Mouse (Mus musculus) midbrain, embryonic 11.5 days (tissue): ENCODE data around the gene Tex22. TPM values are rescaled to one million over a fixed set of nuclear protein-coding genes. Genes with fewer than 3 reads are reported as not detected.

Experiments
- ATAC-seq: fragments of 200-750 bp; cut with Nextera tagmentation; 2 replicates; pipeline ENCODE4 v1.8.0; 2017; ENCODE audit warnings: moderate TSS enrichment, moderate library complexity; ENCODE audit not compliant: low FRiP score
- DNase-seq: peaks from one replicate; pipeline ENCODE4 v3.0.0; 2015; ENCODE audit warnings: low spot score; ENCODE audit errors: missing footprints
- H3K27ac ChIP-seq: fragments of 300-500 bp; sonication (generic); 2 replicates; pipeline ENCODE4 v1.5.1; 2014; ENCODE audit warnings: low read depth, low read length
- H3K27me3 ChIP-seq: fragments of 300-500 bp; sonication (generic); 2 replicates; pipeline ENCODE4 v1.6.1; 2014; ENCODE audit warnings: mild to moderate bottlenecking, low read length, moderate library complexity, mixed read lengths; ENCODE audit not compliant: control insufficient read depth, insufficient read depth
- H3K36me3 ChIP-seq: fragments of 300-500 bp; sonication (generic); 2 replicates; pipeline ENCODE4 v1.6.1; 2014; ENCODE audit warnings: mild to moderate bottlenecking, low read length, moderate library complexity, mixed read lengths; ENCODE audit not compliant: control insufficient read depth, insufficient read depth
- H3K4me1 ChIP-seq: fragments of 300-500 bp; sonication (generic); 2 replicates; pipeline ENCODE4 v1.6.1; 2014; ENCODE audit warnings: low read length; ENCODE audit not compliant: control insufficient read depth, insufficient read depth
- H3K4me2 ChIP-seq: fragments of 300-500 bp; sonication (generic); 2 replicates; pipeline ENCODE4 v1.6.1; 2014; ENCODE audit warnings: mild to moderate bottlenecking, moderate library complexity
- H3K4me3 ChIP-seq: fragments of 300-500 bp; sonication (generic); 2 replicates; pipeline ENCODE4 v1.5.1; 2014; ENCODE audit warnings: low read depth, low read length
- H3K9ac ChIP-seq: fragments of 300-500 bp; sonication (generic); 2 replicates; pipeline ENCODE4 v1.6.1; 2014; ENCODE audit warnings: low read length
- H3K9me3 ChIP-seq: fragments of 300-500 bp; sonication (generic); 2 replicates; pipeline ENCODE4 v1.6.1; 2016; ENCODE audit warnings: low read length; ENCODE audit not compliant: control insufficient read depth
- WGBS: fragments of 180-500 bp; shearing (Covaris S2); extraction: QIAGEN DNeasy Blood & Tissue Kit; methylation state at CpG from one replicate; pipeline ENCODE4 v1.1.7; 2014; 5-methylcytosine and 5-hydroxymethylcytosine counted together
- polyA plus RNA-seq: library from polyadenylated mRNA; unstranded; fragments of >200 nt; fragmentation: Nextera tagmentation; extraction: Ambion mirVana; gene quantifications from 2 replicates; pipeline ENCODE4 v1.2.1, GENCODE M21; 2014

Tex22 gene
- polyA plus RNA-seq, 1 experiment from 2014 or later, result not detected

GRCm38 (mm10) chr12:113048103-113048502 is 26.2 kb upstream of the Tex22 start:
- Histone ChIP-seq H3K4me1 (no peaks in the 10 kb centered on the region), H3K27ac (no peak overlapping the region), H3K4me2 (no peak overlapping the region), H3K27me3 (no peaks in the 10 kb centered on the region), H3K36me3 (peaks cover 16% of the 10 kb centered on the region), H3K9me3 (no peaks in the 10 kb centered on the region), H3K4me3 (no peak overlapping the region), H3K9ac (no peak overlapping the region)
- DNase-seq, result no peak
- 97% methylated on average over 5 of the region's 5 CpGs for whole genome bisulfite sequencing
- ATAC-seq, result no peak

DNA sequence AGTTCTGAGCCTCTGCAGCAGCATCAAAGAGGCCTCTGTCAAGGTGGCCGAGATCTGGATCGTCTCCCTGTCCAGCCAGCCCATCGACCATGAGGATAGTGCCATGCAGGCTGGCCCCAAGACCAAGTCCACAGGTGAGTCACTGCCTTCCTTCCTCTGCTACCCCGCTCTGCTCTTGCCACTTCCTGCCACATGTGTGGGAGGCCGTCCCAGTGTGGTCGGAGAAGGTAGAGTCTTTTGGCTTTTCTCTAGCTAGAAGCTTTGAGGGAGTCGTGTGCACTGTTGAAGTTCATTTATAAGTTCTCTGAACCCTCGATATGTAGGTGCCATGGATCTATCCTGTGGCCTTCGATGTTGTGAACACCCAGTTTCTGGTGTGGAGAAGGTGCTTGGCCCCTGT is 24.5 kb upstream of the Tex22 start:
- no peak for DNase-seq
- peaks cover 26% of the 10 kb centered on the region for H3K36me3 ChIP-seq

GRCm38 (mm10) chr12:113050671-113051070 is 23.6 kb upstream of the Tex22 start:
- no peak overlapping the region for H3K9ac ChIP-seq
- no peak for DNase-seq

More for the DNA sequence above, 24.5 kb upstream of the Tex22 start:
- no peak overlapping the region for H3K9ac ChIP-seq
- H3K4me2 ChIP-seq, result no peak overlapping the region
- 92% methylated on average over 9 of the region's 9 CpGs for WGBS
- no peak overlapping the region for H3K4me3 ChIP-seq
- no peaks in the 10 kb centered on the region for H3K4me1 ChIP-seq
- H3K9me3 ChIP-seq, result no peaks in the 10 kb centered on the region
- no peak for ATAC-seq
- no peak overlapping the region for H3K27ac ChIP-seq
- H3K27me3 ChIP-seq, result no peaks in the 10 kb centered on the region

GRCm38 (mm10) chr12:113051628-113052403 is 22.5 kb upstream of the Tex22 start:
- H3K4me1 ChIP-seq, result no peaks in the 10 kb centered on the region
- H3K9ac ChIP-seq, result no peak overlapping the region
- WGBS, result 66% methylated on average over 9 of the region's 9 CpGs
- H3K4me2 ChIP-seq, result no peak overlapping the region
- no peak for ATAC-seq
- H3K27me3 ChIP-seq, result no peaks in the 10 kb centered on the region
- peaks cover 26% of the 10 kb centered on the region for H3K36me3 ChIP-seq
- no peaks in the 10 kb centered on the region for H3K9me3 ChIP-seq
- no peak for DNase-seq
- H3K4me3 ChIP-seq, result no peak overlapping the region
- H3K27ac ChIP-seq, result no peak overlapping the region

More at GRCm38 (mm10) chr12:113050671-113051070, 23.6 kb upstream of the Tex22 start:
- no peaks in the 10 kb centered on the region for H3K4me1 ChIP-seq
- H3K36me3 ChIP-seq, result peaks cover 26% of the 10 kb centered on the region
- no peaks in the 10 kb centered on the region for H3K9me3 ChIP-seq
- no peak overlapping the region for H3K4me2 ChIP-seq
- ATAC-seq, result no peak
- no peak overlapping the region for H3K27ac ChIP-seq
- WGBS, result 89% methylated on average over 12 of the region's 12 CpGs
- H3K27me3 ChIP-seq, result no peaks in the 10 kb centered on the region
- H3K4me3 ChIP-seq, result no peak overlapping the region

DNA sequence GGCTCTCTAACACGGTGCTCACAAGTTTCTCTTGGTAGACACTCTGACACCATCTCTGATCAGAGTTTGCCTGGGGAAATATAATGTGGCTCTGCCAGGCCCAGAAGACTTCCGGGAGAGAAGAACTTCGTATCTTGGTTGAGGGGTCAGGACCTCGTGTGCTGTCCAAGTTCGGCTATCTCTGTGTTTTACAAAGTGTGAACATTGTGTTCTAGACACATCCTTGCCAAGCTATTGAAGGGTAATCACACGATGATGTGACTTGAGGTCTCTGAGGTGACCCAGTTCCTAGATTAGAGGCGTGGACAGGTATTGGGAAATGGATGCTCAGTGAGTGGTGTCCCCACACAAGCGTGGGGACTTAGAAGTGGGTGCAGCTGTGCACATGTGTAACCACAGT is 18.2 kb upstream of the Tex22 start:
- 92% methylated on average over 8 of the region's 8 CpGs for WGBS
- Histone ChIP-seq H3K9me3 (no peaks in the 10 kb centered on the region), H3K4me1 (no peaks in the 10 kb centered on the region), H3K4me3 (no peak overlapping the region), H3K4me2 (no peak overlapping the region), H3K36me3 (peaks cover 25% of the 10 kb centered on the region), H3K27ac (no peak overlapping the region), H3K9ac (no peak overlapping the region), H3K27me3 (no peaks in the 10 kb centered on the region)
- no peak for DNase-seq
- ATAC-seq, result no peak

DNA sequence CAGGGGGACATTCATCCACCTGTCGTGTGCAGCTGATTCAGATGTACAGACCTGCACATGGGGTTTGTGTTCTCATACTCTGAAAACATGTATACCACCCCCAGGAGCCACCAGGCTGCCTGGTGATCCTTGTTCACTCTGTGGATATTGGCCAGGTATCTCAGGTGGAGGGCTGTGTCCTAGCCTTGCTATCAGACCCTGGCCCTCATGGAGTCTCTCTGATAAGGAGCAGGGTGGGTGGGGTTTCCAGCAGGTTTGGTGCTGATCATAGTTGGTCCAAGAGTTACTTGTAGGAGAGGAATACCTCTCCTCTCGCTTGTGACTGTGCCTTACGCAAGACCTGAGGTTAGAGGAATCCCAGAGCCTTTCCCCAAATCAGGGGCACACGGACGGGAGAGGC is 14.1 kb upstream of the Tex22 start:
- Histone ChIP-seq H3K4me2 (no peak overlapping the region), H3K27ac (no peak overlapping the region), H3K4me3 (no peak overlapping the region), H3K27me3 (no peaks in the 10 kb centered on the region), H3K9me3 (no peaks in the 10 kb centered on the region), H3K9ac (no peak overlapping the region), H3K4me1 (no peaks in the 10 kb centered on the region), H3K36me3 (peaks cover 19% of the 10 kb centered on the region)
- ATAC-seq (no peak), DNase-seq (no peak)
- WGBS, result 94% methylated on average over 5 of the region's 5 CpGs

GRCm38 (mm10) chr12:113061606-113062005 is 12.7 kb upstream of the Tex22 start:
- WGBS, result 92% methylated on average over 9 of the region's 9 CpGs

GRCm38 (mm10) chr12:113062201-113062600 is 12.1 kb upstream of the Tex22 start:
- ATAC-seq (no peak), DNase-seq (no peak)
- Histone ChIP-seq H3K4me2 (no peak overlapping the region), H3K4me3 (no peak overlapping the region), H3K36me3 (peaks cover 19% of the 10 kb centered on the region), H3K9me3 (no peaks in the 10 kb centered on the region), H3K4me1 (no peaks in the 10 kb centered on the region), H3K27me3 (no peaks in the 10 kb centered on the region), H3K27ac (no peak overlapping the region), H3K9ac (no peak overlapping the region)
- 89% methylated on average over 10 of the region's 10 CpGs for WGBS

More at GRCm38 (mm10) chr12:113061606-113062005, 12.7 kb upstream of the Tex22 start:
- Histone ChIP-seq H3K27ac (no peak overlapping the region), H3K4me1 (no peaks in the 10 kb centered on the region), H3K4me2 (no peak overlapping the region), H3K9ac (no peak overlapping the region), H3K27me3 (no peaks in the 10 kb centered on the region), H3K36me3 (peaks cover 19% of the 10 kb centered on the region), H3K4me3 (no peak overlapping the region), H3K9me3 (no peaks in the 10 kb centered on the region)
- DNase-seq (no peak), ATAC-seq (0 out of 2 replicates have a peak, but pooled peaks have one; percentile 15)

GRCm38 (mm10) chr12:113063700-113064099 is 10.6 kb upstream of the Tex22 start:
- Histone ChIP-seq H3K27ac (no peak overlapping the region), H3K4me3 (no peak overlapping the region), H3K27me3 (no peaks in the 10 kb centered on the region), H3K4me1 (no peaks in the 10 kb centered on the region), H3K4me2 (no peak overlapping the region), H3K9ac (no peak overlapping the region), H3K9me3 (no peaks in the 10 kb centered on the region), H3K36me3 (peaks cover 11% of the 10 kb centered on the region)
- no peak for ATAC-seq
- WGBS, result 87% methylated on average over 7 of the region's 7 CpGs
- DNase-seq, result no peak
